Mouse (Mus musculus): ENCODE measurements around the gene H2-T23. TPM values are rescaled to one million over a fixed set of nuclear protein-coding genes. Genes with fewer than 3 reads are reported as not detected.

H2-T23 gene
- total and polyA plus RNA-seq, 2 experiments from 2014 or later, result 7.3 to 8.8 TPM

- no peak overlapping the region for H3K9ac ChIP-seq (replicated peaks; ENCODE audit: low read length)
- H3K27me3 ChIP-seq (ENCODE audit: insufficient read depth, low read length), result no peaks in the 10 kb centered on the region
- no peaks in the 10 kb centered on the region for H3K36me3 ChIP-seq (ENCODE audit: insufficient read depth, low read length)
- H3K4me1 ChIP-seq (ENCODE audit: insufficient read depth, low read length), result no peaks in the 10 kb centered on the region
- H3K4me3 ChIP-seq (ENCODE audit: low read length), result no peak overlapping the region
- TF ChIP-seq CTCF (IDR thresholded peaks at IDR 0.05; ENCODE audit: low read depth), result no peak
- DNase-seq (ENCODE audit: low spot score) (no peak), ATAC-seq (no peak)
- H3K4me2 ChIP-seq (ENCODE audit: low read depth, low read length), result no peak overlapping the region
- no peaks in the 10 kb centered on the region for H3K9me3 ChIP-seq (ENCODE audit: low read length)
- no peak overlapping the region for H3K27ac ChIP-seq
- WGBS, result 95% methylated on average over 4 of the region's 4 CpGs
These were observed 5.0 kb downstream of the H2-T23 start for GRCm38 (mm10) chr17:36027663-36028062.

- H3K9me3 ChIP-seq (ENCODE audit: low read length), result no peaks in the 10 kb centered on the region
- no peak overlapping the region for H3K4me2 ChIP-seq (ENCODE audit: low read depth, low read length)
- no peak for DNase-seq (ENCODE audit: low spot score)
- no peak for ATAC-seq
- H3K4me1 ChIP-seq (ENCODE audit: insufficient read depth, low read length), result no peaks in the 10 kb centered on the region
- H3K27me3 ChIP-seq (ENCODE audit: insufficient read depth, low read length), result no peaks in the 10 kb centered on the region
- H3K27ac ChIP-seq, result no peak overlapping the region
- no peaks in the 10 kb centered on the region for H3K36me3 ChIP-seq (ENCODE audit: insufficient read depth, low read length)
- H3K9ac ChIP-seq (replicated peaks; ENCODE audit: low read length), result no peak overlapping the region
- no peak overlapping the region for H3K4me3 ChIP-seq (ENCODE audit: low read length)
- WGBS, result 43% methylated on average over 4 of the region's 4 CpGs
- no peak for TF ChIP-seq CTCF (IDR thresholded peaks at IDR 0.05; ENCODE audit: low read depth)
These were observed 6.8 kb downstream of the H2-T23 start for GRCm38 (mm10) chr17:36025901-36026300.

GRCm38 (mm10) chr17:36025197-36025596 is 7.5 kb downstream of the H2-T23 start:
- 44% methylated on average over 5 of the region's 5 CpGs for WGBS
- DNase-seq (ENCODE audit: low spot score), result no peak
- Histone ChIP-seq H3K27ac (no peak overlapping the region), H3K27me3 (ENCODE audit: insufficient read depth, low read length) (no peaks in the 10 kb centered on the region), H3K4me3 (ENCODE audit: low read length) (no peak overlapping the region), H3K9ac (replicated peaks; ENCODE audit: low read length) (no peak overlapping the region), H3K4me1 (ENCODE audit: insufficient read depth, low read length) (no peaks in the 10 kb centered on the region), H3K36me3 (ENCODE audit: insufficient read depth, low read length) (no peaks in the 10 kb centered on the region), H3K9me3 (ENCODE audit: low read length) (no peaks in the 10 kb centered on the region), H3K4me2 (ENCODE audit: low read depth, low read length) (no peak overlapping the region)
- no peak for ATAC-seq
- TF ChIP-seq CTCF (IDR thresholded peaks at IDR 0.05; ENCODE audit: low read depth), result no peak

GRCm38 (mm10) chr17:36023710-36024654 is 8.7 kb downstream of the H2-T23 start:
- no peak overlapping the region for H3K4me3 ChIP-seq (ENCODE audit: low read length)
- H3K27me3 ChIP-seq (ENCODE audit: insufficient read depth, low read length), result no peaks in the 10 kb centered on the region
- TF ChIP-seq CTCF (IDR thresholded peaks at IDR 0.05; ENCODE audit: low read depth), result no peak
- H3K36me3 ChIP-seq (ENCODE audit: insufficient read depth, low read length), result no peaks in the 10 kb centered on the region
- H3K27ac ChIP-seq, result peak overlapping the region; percentile 17; the same call in 1 of the 2 replicates
- ATAC-seq (no peak), DNase-seq (ENCODE audit: low spot score) (no peak)
- no peak overlapping the region for H3K9ac ChIP-seq (replicated peaks; ENCODE audit: low read length)
- no peaks in the 10 kb centered on the region for H3K9me3 ChIP-seq (ENCODE audit: low read length)
- H3K4me1 ChIP-seq (ENCODE audit: insufficient read depth, low read length), result no peaks in the 10 kb centered on the region
- 61% methylated on average over 9 of the region's 9 CpGs for WGBS
- no peak overlapping the region for H3K4me2 ChIP-seq (ENCODE audit: low read depth, low read length)

GRCm38 (mm10) chr17:36022922-36023321 is 9.7 kb downstream of the H2-T23 start:
- Histone ChIP-seq H3K27ac (no peak overlapping the region), H3K4me2 (ENCODE audit: low read depth, low read length) (no peak overlapping the region), H3K27me3 (ENCODE audit: insufficient read depth, low read length) (no peaks in the 10 kb centered on the region), H3K9me3 (ENCODE audit: low read length) (no peaks in the 10 kb centered on the region), H3K9ac (replicated peaks; ENCODE audit: low read length) (no peak overlapping the region), H3K4me1 (ENCODE audit: insufficient read depth, low read length) (no peaks in the 10 kb centered on the region), H3K36me3 (ENCODE audit: insufficient read depth, low read length) (no peaks in the 10 kb centered on the region), H3K4me3 (ENCODE audit: low read length) (no peak overlapping the region)
- DNase-seq (ENCODE audit: low spot score) (no peak), ATAC-seq (no peak)
- TF ChIP-seq CTCF (IDR thresholded peaks at IDR 0.05; ENCODE audit: low read depth), result no peak
- 90% methylated on average over 6 of the region's 6 CpGs for WGBS

GRCm38 (mm10) chr17:36022098-36022497 is 10.6 kb downstream of the H2-T23 start:
- TF ChIP-seq CTCF (IDR thresholded peaks at IDR 0.05; ENCODE audit: low read depth), result no peak
- 95% methylated on average over 9 of the region's 9 CpGs for WGBS
- Histone ChIP-seq H3K27me3 (ENCODE audit: insufficient read depth, low read length) (no peaks in the 10 kb centered on the region), H3K9me3 (ENCODE audit: low read length) (no peaks in the 10 kb centered on the region), H3K36me3 (ENCODE audit: insufficient read depth, low read length) (no peaks in the 10 kb centered on the region), H3K9ac (replicated peaks; ENCODE audit: low read length) (no peak overlapping the region), H3K27ac (no peak overlapping the region), H3K4me2 (ENCODE audit: low read depth, low read length) (no peak overlapping the region), H3K4me1 (ENCODE audit: insufficient read depth, low read length) (no peaks in the 10 kb centered on the region), H3K4me3 (ENCODE audit: low read length) (no peak overlapping the region)
- no peak for ATAC-seq
- no peak for DNase-seq (ENCODE audit: low spot score)

GRCm38 (mm10) chr17:36021309-36021708 is 11.3 kb downstream of the H2-T23 start:
- H3K4me1 ChIP-seq (ENCODE audit: insufficient read depth, low read length), result no peaks in the 10 kb centered on the region
- no peak overlapping the region for H3K27ac ChIP-seq
- H3K9ac ChIP-seq (replicated peaks; ENCODE audit: low read length), result no peak overlapping the region
- 93% methylated on average over 1 of the region's 1 CpGs for WGBS
- H3K27me3 ChIP-seq (ENCODE audit: insufficient read depth, low read length), result no peaks in the 10 kb centered on the region
- H3K9me3 ChIP-seq (ENCODE audit: low read length), result no peaks in the 10 kb centered on the region
- no peak for TF ChIP-seq CTCF (IDR thresholded peaks at IDR 0.05; ENCODE audit: low read depth)
- no peak overlapping the region for H3K4me3 ChIP-seq (ENCODE audit: low read length)
- ATAC-seq, result no peak
- no peak for DNase-seq (ENCODE audit: low spot score)
- no peak overlapping the region for H3K4me2 ChIP-seq (ENCODE audit: low read depth, low read length)
- H3K36me3 ChIP-seq (ENCODE audit: insufficient read depth, low read length), result no peaks in the 10 kb centered on the region
